Mouse (Mus musculus) lung, postnatal 0 days (tissue): ENCODE results near the gene B130006D01Rik.

Source experiments
- CTCF ChIP-seq: IDR thresholded peaks from 2 replicates; pipeline ENCODE4 v1.5.1; 2016; ENCODE audit warnings: antibody characterized with exemption, mild to moderate bottlenecking
- EP300 ChIP-seq: IDR thresholded peaks from 2 replicates; pipeline ENCODE4 v1.6.1; 2016; ENCODE audit warnings: antibody characterized with exemption, mild to moderate bottlenecking, control low read depth

GRCm38 (mm10) chr11:95698541-95698940 is 24.8 kb upstream of the B130006D01Rik start:
- TF ChIP-seq CTCF (no peak), EP300 (no peak)
